Mouse (Mus musculus) cortical plate, adult 2 months (tissue): ENCODE results near the gene Sptlc3. TPM values are rescaled to one million over a fixed set of nuclear protein-coding genes. Genes with fewer than 3 reads are reported as not detected.

Experiments used
- H3K27ac ChIP-seq: fragments of 200-500 bp; 2 replicates; pipeline ENCODE4 v1.5.1; 2012; ENCODE audit warnings: low read length, control low read depth, inconsistent platforms; ENCODE audit not compliant: insufficient read depth
- H3K4me1 ChIP-seq: fragments of 200-500 bp; 2 replicates; pipeline ENCODE4 v1.6.1; 2011; ENCODE audit warnings: low read length; ENCODE audit not compliant: control insufficient read depth, insufficient read depth
- H3K4me3 ChIP-seq: fragments of 200-500 bp; 2 replicates; pipeline ENCODE4 v1.5.1; 2011; ENCODE audit warnings: mild to moderate bottlenecking, low read length, control low read depth; ENCODE audit not compliant: insufficient read depth
- CTCF ChIP-seq: fragments of 200-500 bp; IDR thresholded peaks from 2 replicates; pipeline ENCODE4 v1.5.1; 2011; ENCODE audit warnings: mild to moderate bottlenecking, control low read depth, low read length; ENCODE audit not compliant: insufficient read depth; ENCODE audit errors: extremely low read depth
- POLR2A ChIP-seq: fragments of 200-500 bp; IDR thresholded peaks from 2 replicates; pipeline ENCODE4 v1.6.1; 2011; ENCODE audit warnings: mild to moderate bottlenecking, low read length, control low read depth; ENCODE audit not compliant: insufficient read depth; ENCODE audit errors: extremely low read depth
- polyA plus RNA-seq: library from polyadenylated mRNA; depleted of rRNA; stranded (reverse); fragments of >200 nt; gene quantifications from 2 replicates; pipeline ENCODE4 v1.2.3, GENCODE M21; 2012

Gene Sptlc3
- polyA plus RNA-seq, 1 experiment, result 0.06 TPM

GRCm38 (mm10) chr2:139629653-139630052 lies 135.9 kb downstream of the Sptlc3 start:
- no peak for TF ChIP-seq POLR2A
- TF ChIP-seq CTCF, result no peak
- Histone ChIP-seq H3K4me3 (no peak overlapping the region), H3K27ac (no peak overlapping the region), H3K4me1 (no peaks in the 10 kb centered on the region)

DNA sequence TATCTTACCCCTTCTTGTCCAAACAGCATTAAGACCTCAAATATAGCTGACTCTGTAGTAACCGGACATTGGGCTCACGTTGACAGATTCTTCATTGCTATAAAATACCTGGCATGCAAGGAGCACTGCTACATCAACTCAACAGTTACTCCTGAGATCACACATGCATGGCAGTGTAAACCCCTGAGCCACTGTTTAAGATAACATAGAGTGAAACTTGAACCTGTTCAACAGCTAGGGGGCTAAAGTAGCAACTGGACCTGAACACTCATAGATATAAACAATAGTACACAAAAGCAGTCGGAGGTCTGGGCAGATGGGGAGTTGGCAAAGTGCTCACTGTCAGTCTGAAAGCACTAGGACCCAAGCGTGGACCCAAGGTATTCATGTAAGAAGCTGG lies 140.8 kb downstream of the Sptlc3 start:
- no peak for TF ChIP-seq CTCF
- TF ChIP-seq POLR2A, result no peak
- H3K4me1 ChIP-seq, result no peaks in the 10 kb centered on the region
- H3K4me3 ChIP-seq, result no peak overlapping the region
- H3K27ac ChIP-seq, result no peak overlapping the region

DNA sequence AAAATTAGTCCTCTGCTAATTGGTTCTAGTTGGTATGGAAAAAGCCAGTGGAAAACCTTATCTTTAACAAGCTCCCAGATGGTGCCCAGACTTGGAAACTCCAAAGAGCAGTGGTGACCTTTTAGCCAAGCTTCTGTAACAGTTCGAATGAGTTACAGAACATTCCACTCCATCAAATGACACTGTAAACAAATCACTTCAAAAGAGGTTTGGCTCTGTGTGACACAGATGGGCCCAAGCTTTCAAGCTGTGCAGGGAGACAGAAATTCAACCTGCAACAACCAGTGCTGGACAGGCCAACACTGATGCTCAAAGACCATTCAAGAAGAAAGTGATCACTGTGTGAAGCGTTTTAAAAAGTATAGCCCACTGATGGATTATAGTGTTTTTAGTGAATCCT lies 144.1 kb downstream of the Sptlc3 start:
- H3K4me3 ChIP-seq, result no peak overlapping the region
- no peak for TF ChIP-seq POLR2A
- no peak for TF ChIP-seq CTCF
- H3K27ac ChIP-seq, result no peak overlapping the region
- H3K4me1 ChIP-seq, result no peaks in the 10 kb centered on the region

- no peak for TF ChIP-seq CTCF
- no peak for TF ChIP-seq POLR2A
- Histone ChIP-seq H3K4me1 (no peaks in the 10 kb centered on the region), H3K27ac (no peak overlapping the region), H3K4me3 (no peak overlapping the region)
Observed at GRCm38 (mm10) chr2:139641757-139642385, 148.2 kb downstream of the Sptlc3 start.

DNA sequence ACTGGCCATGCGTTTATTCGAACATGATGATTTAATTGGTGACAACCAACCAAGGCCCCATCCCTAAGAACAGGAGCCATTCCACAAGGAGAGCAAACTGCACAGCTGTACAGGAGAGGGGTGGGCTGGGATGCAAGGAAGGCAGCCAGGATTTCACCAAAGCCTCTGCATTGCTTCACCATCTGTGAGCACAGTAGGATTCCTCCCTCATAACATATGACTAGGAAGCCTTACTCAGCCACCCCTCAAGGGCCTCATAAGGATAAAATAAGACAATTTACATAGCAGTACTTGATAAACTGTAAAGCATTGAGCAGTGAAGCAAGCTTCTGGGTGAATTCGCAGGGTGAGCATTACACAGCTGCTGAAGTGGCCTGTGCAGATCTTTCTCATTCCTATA lies 155.8 kb downstream of the Sptlc3 start:
- Histone ChIP-seq H3K4me1 (no peaks in the 10 kb centered on the region; the same call in 1 of the 2 replicates), H3K4me3 (no peak overlapping the region), H3K27ac (no peak overlapping the region)
- no peak for TF ChIP-seq POLR2A
- no peak for TF ChIP-seq CTCF

DNA sequence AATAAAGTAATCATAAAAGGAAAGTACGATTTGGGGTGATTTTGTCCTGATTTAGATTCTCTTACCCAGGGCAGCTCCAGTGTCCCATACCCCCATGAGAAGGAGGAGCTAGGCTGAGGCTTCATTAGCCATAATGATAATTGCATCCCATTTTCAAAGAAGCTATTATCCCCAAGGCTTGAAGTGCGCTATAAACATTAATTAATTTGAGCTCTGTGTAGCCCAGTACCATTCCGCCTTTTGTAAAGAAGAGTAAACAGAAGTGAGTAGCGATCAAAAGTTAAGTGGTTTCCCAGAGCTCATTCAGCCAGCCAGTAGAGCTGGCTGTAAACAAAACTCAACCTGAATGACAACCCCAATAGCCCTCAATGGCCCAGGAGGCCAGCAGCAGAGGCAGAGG lies 163.0 kb downstream of the Sptlc3 start:
- TF ChIP-seq POLR2A, result no peak
- no peak for TF ChIP-seq CTCF
- H3K4me1 ChIP-seq, result no peaks in the 10 kb centered on the region
- H3K4me3 ChIP-seq, result no peak overlapping the region
- no peak overlapping the region for H3K27ac ChIP-seq

DNA sequence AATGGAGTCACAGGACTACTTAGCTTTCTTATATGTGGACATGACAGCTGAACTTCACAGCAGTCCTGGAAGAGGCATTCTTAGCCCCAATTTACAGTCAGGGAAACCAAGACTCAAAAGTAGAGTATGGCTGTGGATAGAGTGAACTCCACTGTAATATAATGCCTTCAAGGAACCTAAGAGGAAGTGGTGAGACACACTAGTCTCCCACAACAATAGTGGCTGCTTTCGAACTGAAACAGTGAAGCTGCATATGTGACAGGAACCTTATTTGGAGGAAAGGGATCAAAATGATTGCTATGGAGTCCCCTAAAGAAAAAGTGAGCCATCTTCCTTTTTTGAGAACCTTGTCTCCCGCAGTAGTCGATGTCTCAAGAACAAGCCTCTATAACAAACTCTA lies 178.1 kb downstream of the Sptlc3 start:
- TF ChIP-seq CTCF, result no peak
- TF ChIP-seq POLR2A, result no peak
- peaks cover 1% of the 10 kb centered on the region; the same call in 1 of the 2 replicates for H3K4me1 ChIP-seq
- no peak overlapping the region for H3K27ac ChIP-seq
- no peak overlapping the region for H3K4me3 ChIP-seq

- no peak for TF ChIP-seq POLR2A
- no peak for TF ChIP-seq CTCF
- H3K27ac ChIP-seq, result no peak overlapping the region
- H3K4me1 ChIP-seq, result peaks cover 1% of the 10 kb centered on the region; the same call in 1 of the 2 replicates
- no peak overlapping the region for H3K4me3 ChIP-seq
Observed at GRCm38 (mm10) chr2:139672371-139672770, 178.7 kb downstream of the Sptlc3 start.

DNA sequence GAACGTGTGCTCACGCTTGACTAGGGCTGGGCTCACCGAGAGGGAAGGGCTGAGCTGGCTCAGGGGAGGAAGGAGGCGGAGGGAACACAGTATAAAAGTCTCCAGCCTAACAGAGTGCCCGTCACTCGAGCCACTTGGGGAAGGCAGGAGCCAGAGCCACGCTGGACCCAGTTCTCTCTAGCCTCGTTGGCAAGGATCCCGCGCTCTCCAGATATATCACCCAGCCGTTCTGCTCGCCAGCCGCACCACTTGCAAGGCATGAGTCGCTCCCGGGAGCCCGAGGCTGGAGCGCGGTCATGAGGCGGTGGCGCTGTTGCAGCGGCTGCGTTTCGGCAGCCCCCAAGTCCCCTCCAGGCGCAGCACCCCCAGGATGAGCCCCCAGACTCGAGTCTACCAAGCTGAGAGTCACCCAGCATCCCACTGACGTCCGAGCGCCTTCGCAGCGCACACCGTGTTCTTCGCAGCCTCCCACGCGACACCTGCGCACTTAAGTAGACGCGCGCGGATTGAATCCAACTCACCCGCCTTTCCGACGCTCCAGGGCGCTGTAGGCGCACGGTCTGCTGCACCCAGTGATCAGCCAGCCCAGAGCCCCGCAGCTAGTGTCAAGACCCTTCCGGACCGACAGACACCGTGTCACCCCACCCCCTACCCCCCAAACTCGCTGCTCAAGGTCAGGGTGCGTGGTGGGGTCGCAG lies 183.5 kb downstream of the Sptlc3 start:
- peak overlapping the region; percentile 88 for H3K27ac ChIP-seq
- TF ChIP-seq POLR2A (peak; percentile 71; the same call in 1 of the 2 replicates), CTCF (no peak)
- H3K4me1 ChIP-seq, result peaks cover 1% of the 10 kb centered on the region; the same call in 1 of the 2 replicates
- H3K4me3 ChIP-seq, result peak overlapping the region; percentile 49

DNA sequence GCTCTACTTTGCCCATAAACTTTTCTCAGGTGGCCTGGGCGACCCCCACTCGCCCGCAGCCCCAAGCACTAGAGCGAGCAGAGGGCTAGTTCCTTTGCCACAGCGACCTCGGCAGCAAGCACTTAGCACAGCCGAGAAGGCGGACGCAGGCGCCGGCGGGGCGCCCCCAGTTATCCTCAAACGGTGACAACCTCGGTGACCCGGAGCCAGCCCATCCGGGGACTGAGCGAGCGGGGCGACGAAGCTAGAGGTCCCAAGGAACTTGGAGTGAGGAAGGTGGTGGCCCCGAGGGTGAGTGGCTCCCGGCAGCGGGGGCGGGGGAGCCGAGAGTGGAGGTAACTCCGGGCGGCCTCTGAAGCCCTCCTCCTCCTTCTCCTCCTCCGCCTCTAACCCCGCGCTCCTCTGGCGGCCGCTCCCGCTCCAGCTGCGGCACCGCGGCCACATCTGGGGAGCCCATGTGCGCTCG lies 184.1 kb downstream of the Sptlc3 start, which contains the start of gene Ism1:
Gene Ism1, plus strand, starts transcription at position 370 of the 466 bp plus-strand sequence.
- Histone ChIP-seq H3K27ac (peak within 1 kb of the TSS; percentile 88), H3K4me3 (peak within 1 kb of the TSS; percentile 49), H3K4me1 (no peaks in the 10 kb centered on the region)
- TF ChIP-seq POLR2A, result no peak
- no peak for TF ChIP-seq CTCF
